Mouse (Mus musculus) G1E (cell line): ENCODE measurements around the gene Etl4.

ENCODE experiments used
- CTCF ChIP-seq: IDR thresholded peaks from 2 replicates; pipeline ENCODE4 v1.5.1; 2012; ENCODE audit warnings: low read depth, low read length, inconsistent platforms, mixed read lengths
- GATA1 ChIP-seq: IDR thresholded peaks from 2 replicates; pipeline ENCODE4 v1.6.1; 2012; ENCODE audit warnings: borderline replicate concordance, low read length, inconsistent platforms, mixed read lengths
- POLR2AphosphoS5 ChIP-seq: IDR thresholded peaks from 2 replicates; pipeline ENCODE4 v1.6.1; 2012; ENCODE audit warnings: low read depth, low read length, inconsistent platforms; ENCODE audit not compliant: insufficient replicate concordance

DNA sequence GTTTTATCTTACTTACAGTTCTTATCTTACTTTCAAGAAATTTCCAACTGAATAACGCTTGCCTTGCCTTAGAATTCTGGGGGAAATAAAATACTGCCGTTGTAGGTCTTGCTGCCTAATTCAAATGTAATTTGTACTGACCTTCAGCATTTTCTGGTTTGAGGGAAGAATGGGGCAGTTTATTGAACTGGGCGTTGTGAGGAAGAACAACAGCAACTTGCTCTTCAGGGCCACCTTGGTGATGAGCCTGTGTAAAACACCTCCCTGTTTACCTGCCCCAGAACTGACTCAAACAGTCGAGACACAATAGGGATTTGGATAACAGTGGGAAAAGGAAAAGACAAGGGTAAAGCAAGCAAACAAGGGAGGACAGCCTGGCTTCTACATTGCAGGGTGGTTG lies 828.3 kb downstream of the Etl4 start:
- TF ChIP-seq CTCF (no peak), POLR2AphosphoS5 (no peak), GATA1 (no peak)
